Mouse (Mus musculus): ENCODE measurements around the gene Atrn. TPM values are rescaled to one million over a fixed set of nuclear protein-coding genes. Genes with fewer than 3 reads are reported as not detected.

The Atrn gene
- polyA plus RNA-seq, 3 experiments from 2014 or later, result 5.1 to 7.9 (median 7.2) TPM

Other genes starting within 250 kb of the Atrn start
- 100 to 1,000 TPM in 2 of 3 experiments, 10 to 100 TPM in 1; 95.3 to 135 (median 134) TPM for gene Ddrgk1, start 241.8 kb upstream of the Atrn start, polyA plus RNA-seq (2017; shearing (Covaris generic))
- 10 to 100 TPM; 37.0 to 51.3 (median 51.2) TPM for gene Itpa, start 238.9 kb upstream of the Atrn start, polyA plus RNA-seq (2017; shearing (Covaris generic))
- gene Slc4a11, start 209.0 kb upstream of the Atrn start, polyA plus RNA-seq (2017; shearing (Covaris generic)), result under 1 TPM in 1 of 3 experiments, not detected in 2; 0.29 TPM
- gene 4930402H24Rik, start 89 bp upstream of the Atrn start, polyA plus RNA-seq (2017; shearing (Covaris generic)), result 10 to 100 TPM; 10.6 to 21.0 (median 15.2) TPM
- under 1 TPM in 1 of 3 experiments, not detected in 2; 0.38 TPM for gene Gfra4, start 136.6 kb downstream of the Atrn start, polyA plus RNA-seq (2017; shearing (Covaris generic))
- under 1 TPM in 2 of 3 experiments, not detected in 1; 0.15 to 0.42 TPM for gene Adam33, start 157.3 kb downstream of the Atrn start, polyA plus RNA-seq (2017; shearing (Covaris generic))
- gene Siglec1, start 180.3 kb downstream of the Atrn start, polyA plus RNA-seq (2017; shearing (Covaris generic)), result not detected
- gene Hspa12b, start 220.8 kb downstream of the Atrn start, polyA plus RNA-seq (2017; shearing (Covaris generic)), result under 1 TPM in 2 of 3 experiments, not detected in 1; 0.10 to 0.40 TPM
- gene Gm11037, start 227.0 kb downstream of the Atrn start, polyA plus RNA-seq (2017; shearing (Covaris generic)), result not detected

Measured in inflammation-experienced regulatory T-cells, adult 6 months (primary cell).